Mouse (Mus musculus) right cerebral cortex, adult 2 months (tissue): ENCODE results near the gene Scyl3.

ENCODE experiments used
- DNase-seq, 2 experiments: peaks; one replicate each; pipeline ENCODE4 v3.0.0; 2021 to 2022; ENCODE audit warnings: low spot score in 2 of 2

Scyl3 gene

GRCm38 (mm10) chr1:163928846-163929245, at the start of gene Scyl3:
Scyl3 (plus strand) TSS chr1:163929100.
- DNase-seq: peak in 1 of 2 experiments; percentile 18

GRCm38 (mm10) chr1:163889629-163890028, 39.3 kb upstream of the Scyl3 start:
- no peak for DNase-seq

- no peak for DNase-seq
These were observed 35.6 kb upstream of the Scyl3 start for GRCm38 (mm10) chr1:163893294-163893693.

- no peak for DNase-seq
These were observed 34.9 kb upstream of the Scyl3 start for GRCm38 (mm10) chr1:163893774-163894527.

- no peak for DNase-seq
These were observed 30.6 kb upstream of the Scyl3 start for GRCm38 (mm10) chr1:163898291-163898764.

GRCm38 (mm10) chr1:163899575-163899974, 29.3 kb upstream of the Scyl3 start:
- DNase-seq: no peak

GRCm38 (mm10) chr1:163900168-163900567, 28.7 kb upstream of the Scyl3 start:
- no peak for DNase-seq

- DNase-seq: no peak
These were observed 25.5 kb upstream of the Scyl3 start for GRCm38 (mm10) chr1:163903411-163903810.

GRCm38 (mm10) chr1:163907007-163907811, 21.7 kb upstream of the Scyl3 start:
- DNase-seq: no peak

- DNase-seq: no peak
These were observed 20.5 kb upstream of the Scyl3 start for GRCm38 (mm10) chr1:163908389-163908788.

GRCm38 (mm10) chr1:163910343-163910742, 18.6 kb upstream of the Scyl3 start:
- peak in 1 of 2 experiments; percentile 36 for DNase-seq

- no peak for DNase-seq
These were observed 18.1 kb upstream of the Scyl3 start for GRCm38 (mm10) chr1:163910785-163911184.

GRCm38 (mm10) chr1:163911981-163912380, 16.9 kb upstream of the Scyl3 start:
- no peak for DNase-seq

GRCm38 (mm10) chr1:163917349-163918160, 11.3 kb upstream of the Scyl3 start:
- DNase-seq: no peak

GRCm38 (mm10) chr1:163924093-163924492, 4.8 kb upstream of the Scyl3 start:
- DNase-seq: peak; percentile 26 to 53

GRCm38 (mm10) chr1:163929636-163930457, 947 bp downstream of the Scyl3 start:
- DNase-seq: peak; percentile 86 to 93

- DNase-seq: peak in 1 of 2 experiments; percentile 18
These were observed 1.5 kb downstream of the Scyl3 start for GRCm38 (mm10) chr1:163930458-163930794.

- no peak for DNase-seq
These were observed 2.9 kb downstream of the Scyl3 start for GRCm38 (mm10) chr1:163931801-163932200.

- DNase-seq: no peak
These were observed 5.7 kb downstream of the Scyl3 start for GRCm38 (mm10) chr1:163934591-163934990.

- no peak for DNase-seq
These were observed 13.2 kb downstream of the Scyl3 start for GRCm38 (mm10) chr1:163942056-163942455.

- DNase-seq: no peak
These were observed 24.5 kb downstream of the Scyl3 start for GRCm38 (mm10) chr1:163953396-163953795.
